Mouse (Mus musculus) embryonic stem cell, embryonic (primary cell): ENCODE data around the gene Fau.

Source experiments
- CTCF ChIA-PET, 4 experiments: fragments of 300-600 bp in 2 of 4; fragments of 350-600 bp in 2 of 4; sonication (Branson Sonifier 250); formaldehyde crosslinking; loops; one replicate each; lab custom pipeline; 2022; ENCODE audit warnings: inconsistent platforms in 2 of 4; lab: Charles Lee
- POLR2A ChIA-PET, 4 experiments: fragments of 300-600 bp in 2 of 4; fragments of 350-600 bp in 2 of 4; sonication (Branson Sonifier 250); formaldehyde crosslinking; loops; one replicate each; lab custom pipeline; 2022; ENCODE audit warnings: antibody characterized with exemption in 4 of 4, inconsistent platforms in 1 of 4; lab: Charles Lee

Gene Fau

GRCm38 (mm10) chr19:6056696-6057095 lies 948 bp upstream of the Fau start:
- ChIA-PET CTCF (interaction anchor here in 1 of 4 experiments (0.6 kb wide), 2 partner anchors 179 to 544 kb away, joined by 4 to 5 read pairs; no protein-coding TSS in a partner anchor), POLR2A (interaction anchor here (0.6 to 47.9 kb wide), 31 partner anchors 2 to 527 kb away, joined by 3 to 1520 read pairs (median 4); partner anchors contain the start of genes Cdca5 (in 3 of the 4), Zfpl1 (in 3 of the 4), Gm28374 (in 2 of the 4) and Snx15 (in 2 of the 4))

DNA sequence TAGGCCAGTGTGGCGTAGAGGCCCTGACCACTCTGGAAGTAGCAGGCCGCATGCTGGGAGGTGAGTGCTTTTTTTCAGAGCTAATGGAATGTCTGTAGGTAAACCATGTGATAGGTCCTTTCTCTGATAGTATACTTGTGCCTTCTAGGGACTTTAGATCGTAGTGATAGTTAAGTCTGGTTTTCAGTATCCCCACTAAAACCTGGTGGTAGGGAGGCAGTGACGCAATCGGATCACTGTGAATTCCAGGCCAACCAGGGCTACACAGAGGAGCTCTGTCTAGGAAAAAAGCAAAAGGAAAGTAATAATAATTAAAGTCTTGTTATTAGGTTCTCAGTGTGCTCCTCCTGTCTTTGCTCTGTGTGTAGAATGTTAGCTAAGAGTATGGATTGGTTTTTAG lies 869 bp downstream of the Fau start:
- CTCF ChIA-PET = interaction anchor here in 1 of 4 experiments (0.9 to 1.4 kb wide), 2 partner anchors 9 to 272 kb away, joined by 3 to 10 read pairs; partner anchors contain the start of gene Tm7sf2

DNA sequence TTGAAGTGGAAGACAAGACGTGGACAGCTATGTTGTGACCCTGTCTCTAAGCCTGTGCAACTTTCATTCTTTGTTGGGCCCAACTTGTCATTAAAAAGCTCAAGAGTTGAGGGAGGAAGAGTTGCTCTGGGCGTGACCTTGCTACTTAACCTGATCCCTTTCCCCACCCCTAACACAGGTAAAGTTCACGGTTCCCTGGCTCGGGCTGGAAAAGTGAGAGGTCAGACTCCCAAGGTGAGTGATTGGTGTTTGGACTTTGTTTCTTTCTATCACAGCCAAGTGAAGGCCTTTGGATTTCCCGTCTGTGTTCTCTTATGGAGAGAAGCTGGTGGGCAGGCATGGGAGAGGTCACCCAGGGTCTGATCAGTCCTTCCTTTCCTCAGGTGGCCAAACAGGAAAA lies 1.3 kb downstream of the Fau start:
- ChIA-PET CTCF (interaction anchor here in 2 of 4 experiments (0.6 to 1.4 kb wide), 3 partner anchors 8 to 272 kb away, joined by 3 to 10 read pairs (median 3); partner anchors contain the start of gene Tm7sf2 (in 1 of the 2)), POLR2A (interaction anchor here in 3 of 4 experiments (0.6 to 47.9 kb wide), 28 partner anchors 0 to 549 kb away, joined by 3 to 1520 read pairs (median 4); partner anchors contain the start of genes Cdca5 (in 3 of the 3), Syvn1 (in 3 of the 3), Zfpl1 (in 3 of the 3) and Gm28374 (in 2 of the 3))

More for the DNA sequence above, 869 bp downstream of the Fau start:
- POLR2A ChIA-PET = interaction anchor here in 3 of 4 experiments (0.6 to 47.9 kb wide), 28 partner anchors 0 to 548 kb away, joined by 3 to 1520 read pairs (median 4); partner anchors contain the start of genes Cdca5 (in 3 of the 3), Zfpl1 (in 3 of the 3), Gm28374 (in 2 of the 3) and Syvn1 (in 2 of the 3)

DNA sequence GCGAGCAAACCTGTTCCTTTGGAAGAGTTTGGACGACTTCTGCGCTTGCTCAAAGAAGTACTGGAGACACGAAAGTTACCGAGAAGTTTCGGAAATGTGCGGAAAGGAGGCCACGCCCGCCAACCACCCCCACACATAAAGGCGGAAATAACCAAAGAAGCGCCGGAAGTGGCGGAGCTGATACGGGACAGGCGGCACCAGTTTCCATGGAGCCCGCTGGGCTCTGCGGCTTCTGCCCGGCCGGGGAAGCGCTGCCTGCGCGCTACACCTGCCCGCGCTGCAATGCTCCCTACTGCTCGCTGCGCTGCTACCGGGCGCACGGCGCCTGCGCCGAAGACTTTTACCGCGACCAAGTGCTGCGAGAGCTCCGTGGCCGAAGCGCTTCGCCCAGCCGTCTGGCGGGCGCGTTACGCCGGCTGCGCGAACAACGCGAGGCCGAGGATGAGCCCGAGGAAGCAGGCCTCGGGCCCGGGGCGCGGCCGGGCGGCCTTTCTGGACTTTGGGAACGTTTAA lies 3.4 kb downstream of the Fau start, which contains the start of gene Znhit2:
Znhit2 (plus strand) TSS at position 172 of the 513 bp plus-strand sequence.
- POLR2A ChIA-PET = interaction anchor here (0.6 to 47.9 kb wide), 64 partner anchors 2 to 1205 kb away, joined by 3 to 1520 read pairs (median 4); partner anchors contain the start of genes Cdca5 (in 4 of the 4), Zfpl1 (in 4 of the 4), Sac3d1 (in 3 of the 4) and Snx15 (in 3 of the 4)
- CTCF ChIA-PET = interaction anchor here in 3 of 4 experiments (0.5 to 2.1 kb wide), 11 partner anchors 9 to 209 kb away, joined by 3 to 11 read pairs (median 4); partner anchors contain the start of genes Capn1 (in 1 of the 3), Cdc42ep2 (in 1 of the 3), Cdca5 (in 1 of the 3) and Gpha2 (in 1 of the 3)

- ChIA-PET CTCF (interaction anchor here in 3 of 4 experiments (0.5 to 2.1 kb wide), 12 partner anchors 9 to 320 kb away, joined by 3 to 11 read pairs (median 3); partner anchors contain the start of genes Capn1 (in 1 of the 3), Cdc42ep2 (in 1 of the 3), Cdca5 (in 1 of the 3) and Gpha2 (in 1 of the 3)), POLR2A (interaction anchor here (0.6 to 47.9 kb wide), 60 partner anchors 3 to 618 kb away, joined by 3 to 1520 read pairs (median 4); partner anchors contain the start of genes Cdca5 (in 4 of the 4), Zfpl1 (in 4 of the 4), Syvn1 (in 3 of the 4) and Vps51 (in 3 of the 4))
Measured at GRCm38 (mm10) chr19:6061641-6062302, 4.1 kb downstream of the Fau start.

GRCm38 (mm10) chr19:6062418-6062817 lies 4.8 kb downstream of the Fau start:
- ChIA-PET CTCF (interaction anchor here in 1 of 4 experiments (1.0 to 2.0 kb wide), 2 partner anchors 9 to 65 kb away, joined by 3 to 11 read pairs; no protein-coding TSS in a partner anchor), POLR2A (interaction anchor here (0.9 to 47.9 kb wide), 21 partner anchors 4 to 373 kb away, joined by 3 to 1520 read pairs (median 8); partner anchors contain the start of genes Syvn1 (in 3 of the 4), Cdca5 (in 2 of the 4), Gm28374 (in 2 of the 4) and Tm7sf2 (in 2 of the 4))

DNA sequence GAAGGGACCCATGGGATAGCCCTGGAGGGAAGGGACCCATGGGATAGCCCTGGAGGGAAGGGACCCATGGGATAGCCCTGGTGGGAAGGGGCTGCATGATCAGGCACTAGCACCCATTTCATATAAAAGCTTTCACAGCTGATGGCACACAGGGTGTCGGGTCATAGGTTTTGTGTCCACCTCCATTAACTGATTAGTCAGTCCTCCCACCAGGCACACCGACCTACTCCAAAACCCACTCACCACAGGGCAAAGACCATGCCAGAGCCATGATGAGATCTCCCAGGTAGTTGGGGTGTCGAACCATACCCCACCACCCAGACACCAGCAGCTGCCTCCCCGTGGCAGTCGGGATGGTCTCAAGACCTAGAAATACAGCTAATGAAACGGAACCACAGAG lies 5.4 kb downstream of the Fau start:
- POLR2A ChIA-PET = interaction anchor here in 3 of 4 experiments (0.5 to 47.9 kb wide), 15 partner anchors 0 to 300 kb away, joined by 3 to 1520 read pairs (median 6); partner anchors contain the start of genes Cdca5 (in 2 of the 3), Fau (in 2 of the 3), Gm28374 (in 2 of the 3) and Mrpl49 (in 2 of the 3)

GRCm38 (mm10) chr19:6066571-6066970 lies 8.9 kb downstream of the Fau start:
- CTCF ChIA-PET = interaction anchor here (0.6 to 6.4 kb wide), 51 partner anchors 8 to 356 kb away, joined by 3 to 46 read pairs (median 4); partner anchors contain the start of genes Cdca5 (in 2 of the 4), Syvn1 (in 2 of the 4), Tmem262 (in 2 of the 4) and Zfpl1 (in 2 of the 4)

More for the DNA sequence above, 5.4 kb downstream of the Fau start:
- CTCF ChIA-PET = interaction anchor here in 1 of 4 experiments (6.4 kb wide), 1 partner anchor 23 kb away, joined by 46 read pairs; the partner anchor contains the start of genes Cdca5 and Zfpl1

GRCm38 (mm10) chr19:6067011-6067723 lies 9.5 kb downstream of the Fau start:
- CTCF ChIA-PET = interaction anchor here (0.5 to 6.4 kb wide), 68 partner anchors 8 to 409 kb away, joined by 3 to 46 read pairs (median 4); partner anchors contain the start of genes Cdca5 (in 3 of the 4), Zfpl1 (in 3 of the 4), Snx15 (in 2 of the 4) and Syvn1 (in 2 of the 4)

More at GRCm38 (mm10) chr19:6066571-6066970, 8.9 kb downstream of the Fau start:
- POLR2A ChIA-PET = interaction anchor here (0.6 to 47.9 kb wide), 79 partner anchors 3 to 577 kb away, joined by 3 to 1520 read pairs (median 5); partner anchors contain the start of genes Vps51 (in 4 of the 4), Zfpl1 (in 4 of the 4), Cdc42ep2 (in 3 of the 4) and Cdca5 (in 3 of the 4)

GRCm38 (mm10) chr19:6067724-6068415 lies 10.2 kb downstream of the Fau start, which contains the start of gene Tm7sf2:
TSS of gene Tm7sf2 (minus strand) at chr19:6068373.
- ChIA-PET POLR2A (interaction anchor here (0.5 to 47.9 kb wide), 110 partner anchors 4 to 773 kb away, joined by 3 to 1520 read pairs (median 5); partner anchors contain the start of genes Vps51 (in 4 of the 4), Zfpl1 (in 4 of the 4), Capn1 (in 3 of the 4) and Cdca5 (in 3 of the 4)), CTCF (interaction anchor here (0.5 to 6.4 kb wide), 46 partner anchors 9 to 421 kb away, joined by 3 to 46 read pairs (median 4); partner anchors contain the start of genes Cdca5 (in 3 of the 4), Zfpl1 (in 3 of the 4), Snx15 (in 2 of the 4) and Syvn1 (in 2 of the 4))

More at GRCm38 (mm10) chr19:6067011-6067723, 9.5 kb downstream of the Fau start:
- POLR2A ChIA-PET = interaction anchor here (0.5 to 47.9 kb wide), 122 partner anchors 4 to 772 kb away, joined by 3 to 1520 read pairs (median 4); partner anchors contain the start of genes Vps51 (in 4 of the 4), Zfpl1 (in 4 of the 4), Capn1 (in 3 of the 4) and Cdc42ep2 (in 3 of the 4)

DNA sequence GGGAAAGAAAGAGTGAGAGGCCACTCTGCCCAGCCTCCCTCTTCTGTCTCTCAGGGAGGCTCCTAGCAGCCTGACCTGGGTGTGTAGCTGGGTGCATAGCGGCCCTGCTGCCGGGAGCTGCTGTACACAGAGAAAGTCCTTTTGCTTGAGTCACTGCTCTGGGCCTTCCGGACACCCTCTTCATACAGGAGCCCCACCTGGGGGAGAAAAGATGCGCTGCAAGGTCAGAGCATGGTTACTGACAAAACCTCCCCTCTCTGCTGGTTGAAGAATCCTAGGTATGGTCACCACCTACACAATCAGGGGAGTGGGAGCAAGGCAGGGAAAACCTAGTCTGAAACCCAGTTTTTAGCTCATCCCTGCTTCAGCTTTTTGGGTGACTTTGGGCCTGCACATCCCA lies 11.3 kb downstream of the Fau start:
- ChIA-PET POLR2A (interaction anchor here (0.5 to 47.9 kb wide), 16 partner anchors 5 to 258 kb away, joined by 3 to 1520 read pairs (median 14); partner anchors contain the start of genes Cdca5 (in 3 of the 4), Vps51 (in 3 of the 4), Zfpl1 (in 3 of the 4) and Fau (in 2 of the 4)), CTCF (interaction anchor here in 1 of 4 experiments (1.4 to 6.4 kb wide), 4 partner anchors 10 to 53 kb away, joined by 3 to 46 read pairs (median 24); partner anchors contain the start of genes Capn1, Cdca5, Tmem262 and Vps51)

DNA sequence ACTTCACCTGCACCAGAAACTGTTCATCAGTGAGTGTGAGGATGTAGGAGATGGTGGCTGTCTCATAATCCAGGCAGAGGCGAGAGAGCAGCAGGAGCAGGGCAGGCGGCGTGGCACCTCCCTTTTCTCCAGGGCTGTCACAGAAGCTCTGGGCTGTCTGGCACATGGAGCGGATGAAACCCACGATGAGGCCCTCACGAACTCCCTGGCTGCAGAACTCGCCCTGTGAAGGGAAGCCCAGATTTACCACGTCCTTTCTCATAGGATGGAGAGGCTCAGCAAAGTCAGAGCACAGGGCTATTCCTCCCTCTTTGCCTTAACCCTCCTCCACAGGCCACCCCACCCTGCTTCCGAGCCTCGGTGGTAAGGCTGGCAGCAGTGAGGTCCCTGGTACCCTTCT lies 12.2 kb downstream of the Fau start:
- ChIA-PET POLR2A (interaction anchor here in 3 of 4 experiments (0.9 to 47.9 kb wide), 24 partner anchors 6 to 343 kb away, joined by 3 to 1520 read pairs (median 4); partner anchors contain the start of genes Cdca5 (in 3 of the 3), Zfpl1 (in 3 of the 3), Znhit2 (in 3 of the 3) and Fau (in 2 of the 3)), CTCF (interaction anchor here in 3 of 4 experiments (1.0 to 2.6 kb wide), 6 partner anchors 8 to 327 kb away, joined by 3 to 11 read pairs (median 6); partner anchors contain the start of genes Znhit2 (in 2 of the 3), Cdca5 (in 1 of the 3), Tmem262 (in 1 of the 3) and Zfpl1 (in 1 of the 3))

DNA sequence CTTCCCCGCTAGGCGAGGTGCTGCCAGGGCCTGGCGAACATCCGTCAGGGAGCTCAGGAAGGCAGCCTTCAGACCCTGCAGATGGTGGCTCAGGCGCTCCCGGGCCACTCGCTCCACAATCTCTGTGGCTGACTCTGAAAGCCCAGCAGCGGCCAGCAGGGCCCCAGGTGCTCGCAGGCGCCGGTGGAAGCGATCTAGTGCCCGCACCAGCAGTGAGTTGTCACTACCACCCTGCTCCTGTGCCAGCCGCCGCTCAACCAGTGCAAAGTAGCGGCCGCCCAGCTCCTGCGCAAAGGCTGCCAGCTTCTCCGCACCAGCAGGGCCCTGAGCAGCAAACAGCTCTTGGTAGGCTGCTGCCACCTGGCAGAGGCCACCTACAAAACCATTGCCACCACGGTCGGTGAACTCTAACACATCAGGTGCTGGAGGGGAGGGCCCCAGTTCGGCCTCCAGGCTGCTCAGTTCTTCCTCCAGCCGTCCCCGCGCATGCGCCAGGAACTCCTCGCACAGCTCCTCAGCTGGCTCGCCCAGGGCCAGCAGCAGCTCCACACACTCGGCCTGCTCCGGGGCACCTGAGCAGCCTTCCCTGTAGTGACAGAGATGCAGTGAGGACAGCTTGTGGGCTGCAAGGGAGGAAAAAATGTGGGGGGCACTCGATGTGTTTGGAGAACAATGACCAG lies 13.1 kb downstream of the Fau start:
- POLR2A ChIA-PET = interaction anchor here (0.6 to 47.9 kb wide), 58 partner anchors 6 to 427 kb away, joined by 3 to 1520 read pairs (median 4); partner anchors contain the start of genes Cdca5 (in 4 of the 4), Zfpl1 (in 4 of the 4), Capn1 (in 3 of the 4) and Fau (in 3 of the 4)
- CTCF ChIA-PET = interaction anchor here (0.5 to 2.6 kb wide), 17 partner anchors 9 to 326 kb away, joined by 3 to 11 read pairs (median 3); partner anchors contain the start of genes Cdca5 (in 2 of the 4), Zfpl1 (in 2 of the 4), Znhit2 (in 2 of the 4) and Capn1 (in 1 of the 4)
